In the genomic region with DNA sequence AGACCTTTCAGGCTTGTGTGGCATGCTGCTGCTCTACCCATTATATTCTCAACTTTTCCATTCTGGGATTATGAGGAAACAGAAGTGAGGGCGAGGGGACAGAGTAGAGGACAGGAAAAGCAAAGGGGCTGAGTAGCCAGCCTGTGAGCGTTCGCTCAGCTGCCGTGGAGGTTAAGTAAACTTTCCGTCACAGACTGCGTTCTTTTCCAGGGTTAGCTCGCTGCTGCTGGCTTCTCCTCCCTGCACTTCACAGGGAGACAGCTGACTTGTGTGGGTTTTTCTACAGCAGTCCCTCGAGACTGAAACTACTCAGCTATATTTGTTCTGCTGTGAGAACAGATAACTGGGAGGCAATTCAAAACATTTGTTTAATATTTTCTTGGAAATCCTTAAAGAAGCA, we compare ENCODE assay signal across 9 mouse cellular contexts. TPM values are rescaled to one million over a fixed set of nuclear protein-coding genes. Genes with fewer than 3 reads are reported as not detected.
DNase-seq lines count a peak whose midpoint lies in the region; ATAC-seq lines count a peak whose summit lies in the region.
"Had no signal": no experiment of that assay in that cellular context is flagged by ENCODE, and none has a peak within 500 bp of the region (broad histone marks: within the 10 kb centered on the region; RNA-seq: fewer than 3 reads in every experiment).

No protein-coding gene starts in this region.

- intact Hi-C loops in left cerebral cortex, postnatal 10 days (cut with DNase I) = no loop called here

- no peaks in the 10 kb centered on the region for H3K9me3 ChIP-seq in midbrain, embryonic 14.5 days (ENCODE audit: control insufficient read depth, low read length)

- no peak overlapping the region for H3K4me3 ChIP-seq in midbrain, embryonic 14.5 days (replicated peaks; ENCODE audit: low read depth, low read length)

- no peak for ATAC-seq in midbrain, embryonic 14.5 days (ENCODE audit: low FRiP score, low TSS enrichment)
- no peak for ATAC-seq in inflammation-experienced regulatory T-cells, adult 6 months

- peaks cover 14% of the 10 kb centered on the region for H3K4me1 ChIP-seq in midbrain, embryonic 14.5 days (ENCODE audit: control insufficient read depth, insufficient read depth, low read length)

- H3K4me2 ChIP-seq in midbrain, embryonic 14.5 days (ENCODE audit: low read length) = no peak overlapping the region

- no peak overlapping the region for H3K27ac ChIP-seq in midbrain, embryonic 14.5 days (replicated peaks; ENCODE audit: low read depth, low read length)
- H3K27ac ChIP-seq: liver, embryonic 14.5 days had no signal

- WGBS in midbrain, embryonic 14.5 days = 47% methylated on average over 8 of the region's 8 CpGs

- no peaks in the 10 kb centered on the region for H3K36me3 ChIP-seq in midbrain, embryonic 14.5 days (ENCODE audit: control insufficient read depth, insufficient read depth, low read length)

- DNase-seq in adrenal gland, adult 2 months = peak; percentile 51
- no peak for DNase-seq in adrenal gland, postnatal 25 days
- DNase-seq in embryo, embryonic 9.5 days (ENCODE audit: extremely low spot score) = peak; percentile 25
- peak; percentile 69 for DNase-seq in heart, postnatal 4 days
- DNase-seq in left cerebral cortex, postnatal 10 days (ENCODE audit: extremely low spot score in 1 of 2, low spot score in 2 of 2) = peak; percentile 31 to 62
- peak; percentile 57 for DNase-seq in midbrain, embryonic 14.5 days
- no peak for DNase-seq in thymus, postnatal 0 days (ENCODE audit: low spot score)

- no peak overlapping the region for H3K9ac ChIP-seq in midbrain, embryonic 14.5 days (replicated peaks; ENCODE audit: low read length)
- H3K9ac ChIP-seq: liver, embryonic 14.5 days had no signal

- no peaks in the 10 kb centered on the region for H3K27me3 ChIP-seq in midbrain, embryonic 14.5 days (ENCODE audit: control insufficient read depth, insufficient read depth, low read length)

RNA-seq across cellular contexts. Expression of a gene that starts 34.5 kb away (rescaled TPM):
- total RNA-seq in adrenal gland, adult 2 months (2021) = 10 to 100 TPM; 12.3 to 22.4 TPM
- polyA plus RNA-seq in adrenal gland, adult 2 months (2012; rRNA removed) = 2.5 and 3.1 TPM in 2 replicates
- total RNA-seq in adrenal gland, postnatal 25 days (2021) = 19.3 and 19.9 TPM in 2 replicates
- total RNA-seq in heart, postnatal 4 days (2021) = 10 to 100 TPM; 15.3 to 16.5 TPM
- 10 to 100 TPM; 17.1 to 17.3 TPM for total RNA-seq in left cerebral cortex, postnatal 10 days (2021)
- polyA plus RNA-seq in midbrain, embryonic 14.5 days (2014; fragmentation: Nextera tagmentation; extraction: Ambion mirVana) = 16.5 and 18.6 TPM in 2 replicates
- polyA plus RNA-seq in inflammation-experienced regulatory T-cells, adult 6 months (2017; shearing (Covaris generic)) = 1 to 10 TPM; 7.2 to 9.7 (median 7.7) TPM
- 17.4 and 17.7 TPM in 2 replicates for polyA plus RNA-seq in thymus, postnatal 0 days (2015; fragmentation: Nextera tagmentation; extraction: Ambion mirVana)

Comparison
In these comparisons a context has a peak if more than half of its experiments do, and no peak if none do; other contexts are left out.
1. DNase-seq: peak in adrenal gland, adult 2 months (single experiment), embryo, embryonic 9.5 days (single experiment), heart, postnatal 4 days (single experiment), left cerebral cortex, postnatal 10 days (2 of 2) and midbrain, embryonic 14.5 days (single experiment); none in adrenal gland, postnatal 25 days (single experiment) and thymus, postnatal 0 days (single experiment).